Mouse (Mus musculus) myocyte (in vitro differentiated cells): ENCODE measurements around the gene Gm21119.
"Not testable (repeated sequence)": the region's sequence is repeated elsewhere in the genome, so short reads cannot be mapped to it uniquely, and the experiment has no call there.

Source experiments
- MYOG ChIP-seq, 3 experiments: IDR thresholded peaks; one replicate each; pipeline ENCODE4 v1.6.1; 2011; ENCODE audit warnings: control low read depth in 2 of 3, low read depth in 2 of 3, mild to moderate bottlenecking in 2 of 3; ENCODE audit not compliant: insufficient read length in 2 of 3, control insufficient read depth in 1 of 3, insufficient read depth in 1 of 3
- POLR2A ChIP-seq: IDR thresholded peaks from one replicate; pipeline ENCODE4 v1.6.1; 2011; ENCODE audit warnings: low read depth, mild to moderate bottlenecking, control low read depth, moderate library complexity; ENCODE audit not compliant: insufficient read length
- POLR2AphosphoS2 ChIP-seq: IDR thresholded peaks from one replicate; pipeline ENCODE4 v1.6.1; 2011; ENCODE audit warnings: low read depth, control low read depth; ENCODE audit not compliant: insufficient read length

DNA sequence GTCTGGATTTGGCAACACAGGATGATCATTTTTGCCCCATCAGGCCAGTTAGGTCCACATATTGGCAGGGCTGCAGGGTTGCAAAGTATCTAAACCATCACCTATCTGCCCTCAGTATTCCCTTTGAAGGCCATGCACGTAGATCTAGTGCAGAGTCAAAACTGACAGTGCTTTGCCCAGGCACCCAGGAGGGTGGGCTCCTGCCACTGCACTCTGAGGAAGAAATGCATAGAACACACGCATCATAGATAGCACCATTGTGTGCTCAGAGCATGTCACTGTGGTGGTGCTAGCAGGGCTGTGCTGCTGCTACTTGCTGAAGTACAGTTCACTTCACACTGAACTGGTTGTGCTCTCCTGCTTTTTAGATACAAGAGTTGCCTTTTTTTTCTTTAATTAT, at the start of gene Gm21119:
- TF ChIP-seq POLR2A; MYOG (IDR thresholded peaks at IDR 0.05; ENCODE audit: control insufficient read depth in 1 of 3, insufficient read depth in 1 of 3, insufficient read length in 2 of 3, low read depth in 2 of 3); POLR2AphosphoS2: not testable (repeated sequence)
